Mouse (Mus musculus) heart, embryonic 11.5 days (tissue): ENCODE data around the gene Ciao2b. TPM values are rescaled to one million over a fixed set of nuclear protein-coding genes. Genes with fewer than 3 reads are reported as not detected.
"Not testable (repeated sequence)": the region's sequence is repeated elsewhere in the genome, so short reads cannot be mapped to it uniquely, and the experiment has no call there.

Experiments
- ATAC-seq: fragments of 200-750 bp; cut with Nextera tagmentation; replicated peaks from 2 replicates; pipeline ENCODE4 v1.8.0; 2017; ENCODE audit warnings: moderate library complexity; ENCODE audit not compliant: insufficient number of reproducible peaks, low FRiP score, low TSS enrichment
- H3K27ac ChIP-seq: fragments of 300-500 bp; sonication (generic); 2 replicates; pipeline ENCODE4 v1.5.1; 2014; ENCODE audit warnings: mild to moderate bottlenecking, low read depth, low read length
- H3K27me3 ChIP-seq: fragments of 300-500 bp; sonication (generic); 2 replicates; pipeline ENCODE4 v1.6.1; 2014; ENCODE audit warnings: mild to moderate bottlenecking, low read length, mixed read lengths; ENCODE audit not compliant: control insufficient read depth, insufficient read depth
- H3K36me3 ChIP-seq: fragments of 300-500 bp; sonication (generic); 2 replicates; pipeline ENCODE4 v1.6.1; 2014; ENCODE audit warnings: mild to moderate bottlenecking, low read length, moderate library complexity, mixed read lengths; ENCODE audit not compliant: control insufficient read depth, insufficient read depth
- H3K4me1 ChIP-seq: fragments of 300-500 bp; sonication (generic); 2 replicates; pipeline ENCODE4 v1.6.1; 2014; ENCODE audit warnings: low read length; ENCODE audit not compliant: control insufficient read depth, insufficient read depth
- H3K4me2 ChIP-seq: fragments of 300-500 bp; sonication (generic); 2 replicates; pipeline ENCODE4 v1.6.1; 2014; ENCODE audit warnings: mild to moderate bottlenecking, moderate library complexity
- H3K4me3 ChIP-seq: fragments of 300-500 bp; sonication (generic); 2 replicates; pipeline ENCODE4 v1.5.1; 2014; ENCODE audit warnings: low read depth, low read length
- H3K9ac ChIP-seq: fragments of 300-500 bp; sonication (generic); 2 replicates; pipeline ENCODE4 v1.6.1; 2014; ENCODE audit warnings: mild to moderate bottlenecking, low read depth, low read length, moderate library complexity
- H3K9me3 ChIP-seq: fragments of 300-500 bp; sonication (generic); replicated peaks from 2 replicates; pipeline ENCODE4 v1.6.1; 2016; ENCODE audit warnings: low read length; ENCODE audit not compliant: control insufficient read depth
- WGBS: fragments of 180-500 bp; shearing (Covaris S2); extraction: QIAGEN DNeasy Blood & Tissue Kit; methylation state at CpG from one replicate; pipeline ENCODE4 v1.1.7; 2014; ENCODE audit not compliant: insufficient replicate concordance; 5-methylcytosine and 5-hydroxymethylcytosine counted together
- polyA plus RNA-seq: library from polyadenylated mRNA; unstranded; fragments of >200 nt; fragmentation: Nextera tagmentation; extraction: Ambion mirVana; gene quantifications from 2 replicates; pipeline ENCODE4 v1.2.1, GENCODE M21; 2014

Gene Ciao2b
- 189 and 199 TPM in 2 replicates for polyA plus RNA-seq

- no peaks in the 10 kb centered on the region for H3K9me3 ChIP-seq
- peak; percentile 88 for ATAC-seq
- H3K4me2 ChIP-seq: peak within 1 kb of the TSS; percentile 81
- H3K36me3 ChIP-seq: peaks cover 11% of the 10 kb centered on the region
- H3K4me1 ChIP-seq: peaks cover 15% of the 10 kb centered on the region
- H3K27me3 ChIP-seq: no peaks in the 10 kb centered on the region
- H3K9ac ChIP-seq: peak within 1 kb of the TSS; percentile 89
- WGBS: under 1% methylated on average over 66 of the region's 66 CpGs
- H3K4me3 ChIP-seq: peak within 1 kb of the TSS; percentile 89
- peak within 1 kb of the TSS; percentile 81 for H3K27ac ChIP-seq
Measured at GRCm38 (mm10) chr8:104641426-104642323, at the start of gene Ciao2b. TSS of gene Ciao2b (minus strand) at chr8:104641965.

DNA sequence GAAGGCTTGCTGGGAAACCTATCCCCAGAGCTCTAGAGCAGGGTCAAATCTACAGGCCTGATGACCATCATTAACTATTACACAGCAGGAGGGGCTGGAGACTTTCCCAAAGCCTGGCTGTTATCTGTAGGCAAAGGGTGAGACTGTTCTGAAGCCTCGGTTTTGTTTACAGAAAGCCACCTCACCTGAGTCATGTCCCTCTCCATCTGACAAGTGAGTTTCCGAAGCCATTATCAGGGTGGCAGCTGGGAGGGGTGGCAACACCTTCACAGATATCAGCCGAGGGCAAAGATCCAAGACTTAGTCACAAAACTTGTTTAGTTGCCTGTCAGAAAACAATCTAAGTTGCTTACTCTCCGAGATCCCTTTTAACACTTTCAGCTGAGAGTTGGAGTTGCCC is 46.7 kb upstream of the Ciao2b start:
- Histone ChIP-seq H3K27me3 (no peaks in the 10 kb centered on the region), H3K9me3 (no peaks in the 10 kb centered on the region; the same call in 1 of the 2 replicates), H3K4me2 (no peak overlapping the region), H3K27ac (no peak overlapping the region), H3K9ac (no peak overlapping the region), H3K36me3 (no peaks in the 10 kb centered on the region), H3K4me3 (no peak overlapping the region), H3K4me1 (no peaks in the 10 kb centered on the region)
- 43% methylated on average over 4 of the region's 4 CpGs for WGBS
- ATAC-seq: no peak

GRCm38 (mm10) chr8:104655614-104656013 is 13.8 kb upstream of the Ciao2b start:
- H3K4me2 ChIP-seq: no peak overlapping the region
- H3K9me3 ChIP-seq: no peaks in the 10 kb centered on the region
- no peaks in the 10 kb centered on the region for H3K36me3 ChIP-seq
- H3K4me3 ChIP-seq: no peak overlapping the region
- H3K27ac ChIP-seq: no peak overlapping the region
- H3K4me1 ChIP-seq: no peaks in the 10 kb centered on the region
- no peak for ATAC-seq
- H3K27me3 ChIP-seq: no peaks in the 10 kb centered on the region
- 75% methylated on average over 4 of the region's 4 CpGs for WGBS
- no peak overlapping the region for H3K9ac ChIP-seq

GRCm38 (mm10) chr8:104654984-104655383 is 13.2 kb upstream of the Ciao2b start:
- Histone ChIP-seq H3K36me3 (no peaks in the 10 kb centered on the region), H3K27ac (no peak overlapping the region), H3K4me2 (no peak overlapping the region), H3K4me3 (no peak overlapping the region), H3K9ac (no peak overlapping the region), H3K9me3 (no peaks in the 10 kb centered on the region), H3K4me1 (no peaks in the 10 kb centered on the region), H3K27me3 (no peaks in the 10 kb centered on the region)
- WGBS: 2% methylated on average over 3 of the region's 3 CpGs
- no peak; the same call in 1 of the 2 replicates for ATAC-seq

DNA sequence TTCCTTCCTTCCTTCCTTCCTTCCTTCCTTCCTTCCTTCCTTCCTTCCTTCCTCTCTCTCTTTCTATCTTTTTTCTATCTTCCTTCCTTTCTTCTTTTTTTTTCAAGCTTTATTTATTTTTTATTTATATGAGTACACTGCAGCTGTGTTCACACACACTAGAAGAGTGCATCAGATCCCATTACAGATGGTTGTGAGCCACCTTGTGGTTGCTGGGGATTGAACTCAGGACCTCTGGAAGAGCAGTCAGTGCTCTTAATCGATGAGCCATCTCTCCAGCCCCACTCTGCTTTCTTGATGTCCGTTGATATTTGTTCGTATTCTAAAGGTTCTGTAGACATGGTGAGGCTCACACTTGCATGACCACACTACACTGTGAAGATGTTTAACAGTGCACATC is 2.4 kb upstream of the Ciao2b start:
- H3K4me1 ChIP-seq: peaks cover 11% of the 10 kb centered on the region
- H3K4me3 ChIP-seq, H3K36me3 ChIP-seq, H3K27ac ChIP-seq, H3K27me3 ChIP-seq, H3K4me2 ChIP-seq, H3K9ac ChIP-seq, ATAC-seq, H3K9me3 ChIP-seq: not testable (repeated sequence)
- 56% methylated on average over 3 of the region's 3 CpGs for WGBS

GRCm38 (mm10) chr8:104642324-104642654 is 524 bp upstream of the Ciao2b start:
- Histone ChIP-seq H3K4me3 (peak overlapping the region; percentile 89), H3K4me2 (peak overlapping the region; percentile 81), H3K4me1 (peaks cover 15% of the 10 kb centered on the region), H3K36me3 (peaks cover 9% of the 10 kb centered on the region), H3K27ac (no peak overlapping the region), H3K9me3 (no peaks in the 10 kb centered on the region), H3K27me3 (no peaks in the 10 kb centered on the region), H3K9ac (peak overlapping the region; percentile 89)
- 0 out of 2 replicates have a peak, but pooled peaks have one; percentile 7 for ATAC-seq
- 81% methylated on average over 6 of the region's 6 CpGs for WGBS

DNA sequence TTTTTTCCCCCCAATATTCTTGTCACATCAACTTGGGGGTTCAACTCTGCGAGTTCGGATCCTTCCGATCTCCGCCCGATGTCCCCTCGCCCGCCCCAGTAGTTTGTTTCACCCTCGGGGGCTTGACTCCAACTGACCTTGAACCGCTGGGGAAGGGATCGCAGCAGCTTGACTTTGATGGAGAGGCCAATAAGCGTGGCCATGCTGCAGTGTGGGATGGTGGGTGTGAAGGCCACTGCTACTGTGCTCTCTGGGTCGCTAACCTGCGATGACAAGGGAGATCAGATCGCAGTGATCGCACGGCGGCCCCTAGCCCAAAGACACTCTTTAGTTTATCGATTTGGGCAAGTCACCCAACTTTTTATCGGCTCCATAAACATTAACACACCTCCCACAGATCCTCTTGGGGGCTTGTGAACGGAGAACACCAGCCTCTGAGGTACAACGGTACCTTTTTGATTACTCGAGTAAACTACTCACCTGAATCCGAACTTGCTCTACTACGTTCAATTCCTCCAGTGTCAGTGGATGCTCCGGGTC is 864 bp downstream of the Ciao2b start:
- peak overlapping the region; percentile 81 for H3K27ac ChIP-seq
- H3K4me3 ChIP-seq: peak overlapping the region; percentile 89
- no peaks in the 10 kb centered on the region for H3K9me3 ChIP-seq
- H3K9ac ChIP-seq: peak overlapping the region; percentile 89
- WGBS: 8% methylated on average over 25 of the region's 25 CpGs
- no peak for ATAC-seq
- peak overlapping the region; percentile 81 for H3K4me2 ChIP-seq
- H3K36me3 ChIP-seq: peaks cover 11% of the 10 kb centered on the region
- H3K27me3 ChIP-seq: no peaks in the 10 kb centered on the region
- peaks cover 15% of the 10 kb centered on the region for H3K4me1 ChIP-seq

GRCm38 (mm10) chr8:104640241-104640640 is 1.5 kb downstream of the Ciao2b start:
- peaks cover 15% of the 10 kb centered on the region for H3K4me1 ChIP-seq
- WGBS: 79% methylated on average over 7 of the region's 7 CpGs
- H3K9me3 ChIP-seq: no peaks in the 10 kb centered on the region
- H3K27me3 ChIP-seq: no peaks in the 10 kb centered on the region
- H3K4me3 ChIP-seq: peak overlapping the region; percentile 89
- no peak overlapping the region for H3K27ac ChIP-seq
- no peak for ATAC-seq
- peak overlapping the region; percentile 89 for H3K9ac ChIP-seq
- peaks cover 11% of the 10 kb centered on the region for H3K36me3 ChIP-seq
- peak overlapping the region; percentile 81 for H3K4me2 ChIP-seq
